Mouse (Mus musculus) cerebellum, postnatal 10 days (tissue): ENCODE measurements around the gene Hapln3.

ENCODE experiments used
- DNase-seq, 2 experiments: peaks; one replicate each; pipeline ENCODE4 v3.0.0; 2021; ENCODE audit warnings: mixed read lengths in 2 of 2

Hapln3 gene

GRCm38 (mm10) chr7:79130843-79131444 is at the start of gene Hapln3:
Hapln3 (minus strand) TSS chr7:79131018.
- DNase-seq = peak; percentile 30 to 48

GRCm38 (mm10) chr7:79173800-79174199 is 43.0 kb upstream of the Hapln3 start:
- no peak for DNase-seq

- DNase-seq = no peak
These were observed 41.0 kb upstream of the Hapln3 start for GRCm38 (mm10) chr7:79171782-79172181.

GRCm38 (mm10) chr7:79167006-79167562 is 36.3 kb upstream of the Hapln3 start:
- DNase-seq = no peak

- peak; percentile 53 to 72 for DNase-seq
These were observed 28.6 kb upstream of the Hapln3 start for GRCm38 (mm10) chr7:79159406-79159805.

- DNase-seq = no peak
These were observed 18.7 kb upstream of the Hapln3 start for GRCm38 (mm10) chr7:79149522-79149921.

GRCm38 (mm10) chr7:79148711-79149266 is 18.0 kb upstream of the Hapln3 start, which contains the start of gene Mfge8:
Mfge8 (minus strand) TSS chr7:79149060.
- peak; percentile 73 to 87 for DNase-seq

- DNase-seq = no peak
These were observed 17.3 kb upstream of the Hapln3 start for GRCm38 (mm10) chr7:79147931-79148653.

GRCm38 (mm10) chr7:79147011-79147837 is 16.4 kb upstream of the Hapln3 start:
- DNase-seq = no peak

- peak; percentile 93 to 95 for DNase-seq
These were observed 10.1 kb upstream of the Hapln3 start for GRCm38 (mm10) chr7:79140897-79141296.

GRCm38 (mm10) chr7:79139891-79140591 is 9.2 kb upstream of the Hapln3 start:
- no peak for DNase-seq

- no peak for DNase-seq
These were observed 8.6 kb upstream of the Hapln3 start for GRCm38 (mm10) chr7:79139328-79139824.

GRCm38 (mm10) chr7:79133391-79133790 is 2.6 kb upstream of the Hapln3 start:
- peak; percentile 27 to 40 for DNase-seq

GRCm38 (mm10) chr7:79130385-79130784 is 433 bp downstream of the Hapln3 start:
- peak in 1 of 2 experiments; percentile 22 for DNase-seq

- peak; percentile 50 to 52 for DNase-seq
These were observed 935 bp downstream of the Hapln3 start for GRCm38 (mm10) chr7:79129883-79130282.

GRCm38 (mm10) chr7:79123465-79123864 is 7.4 kb downstream of the Hapln3 start:
- no peak for DNase-seq

GRCm38 (mm10) chr7:79113848-79114247 is 17.0 kb downstream of the Hapln3 start:
- peak; percentile 23 to 40 for DNase-seq

- DNase-seq = no peak
These were observed 34.3 kb downstream of the Hapln3 start for GRCm38 (mm10) chr7:79096492-79096891.

- peak; percentile 59 to 68 for DNase-seq
These were observed 41.7 kb downstream of the Hapln3 start for GRCm38 (mm10) chr7:79089111-79089510.

GRCm38 (mm10) chr7:79080572-79081399 is 50.0 kb downstream of the Hapln3 start:
- peak; percentile 92 to 94 for DNase-seq

- peak; percentile 86 to 92 for DNase-seq
These were observed 51.6 kb downstream of the Hapln3 start for GRCm38 (mm10) chr7:79079212-79079611.
